ENCODE assay signal across 10 mouse cellular contexts in the genomic region with DNA sequence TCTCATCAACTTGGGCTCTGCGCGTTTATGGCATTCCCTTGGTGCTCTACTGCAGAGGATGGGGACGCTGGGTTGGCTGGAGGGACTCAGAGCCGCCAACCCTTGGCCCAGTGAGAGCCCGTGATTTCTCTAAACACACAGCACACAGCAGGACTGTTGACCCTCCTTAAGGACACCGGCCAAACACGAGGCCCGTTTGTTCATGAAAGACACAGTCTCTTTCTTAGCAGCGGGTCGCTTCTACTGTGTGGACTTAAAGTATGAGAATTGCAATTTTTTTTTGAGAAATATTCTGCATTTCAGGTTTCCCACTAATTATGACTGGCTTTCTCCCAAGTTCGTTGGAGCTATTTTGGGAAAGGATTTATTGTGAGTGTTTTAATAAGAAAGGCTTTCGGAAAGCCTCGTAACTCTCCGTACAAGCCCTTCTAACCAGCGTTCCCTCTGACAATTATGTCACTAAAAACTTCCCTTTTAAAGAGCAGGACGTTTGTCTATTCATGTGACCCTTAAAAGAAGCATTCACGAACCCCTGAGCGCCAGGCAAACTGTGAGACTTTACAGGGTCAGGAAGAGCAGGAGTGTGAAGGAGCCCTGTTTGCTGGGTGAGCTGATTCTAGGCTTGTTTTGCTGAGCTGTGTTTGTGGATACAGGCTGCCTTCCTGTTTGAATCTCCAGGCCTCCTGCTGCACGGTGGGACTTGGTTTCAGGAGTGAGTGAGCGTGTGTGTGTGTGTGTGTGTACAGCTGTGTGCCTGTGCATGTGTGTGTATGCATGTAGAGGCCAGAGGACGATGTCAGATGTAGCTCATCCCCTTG.
DNase-seq lines count a peak whose midpoint lies in the region; ATAC-seq and TF ChIP-seq lines count a peak whose summit lies in the region.
"Had no signal": no experiment of that assay in that cellular context is flagged by ENCODE, and none has a peak within 500 bp of the region (broad histone marks: within the 10 kb centered on the region; RNA-seq: fewer than 3 reads in every experiment).

No protein-coding gene starts in this region.

- H3K36me3 ChIP-seq in embryonic facial prominence, embryonic 14.5 days (ENCODE audit: control insufficient read depth, insufficient read depth, low read length): no peaks in the 10 kb centered on the region
- no peaks in the 10 kb centered on the region for H3K36me3 ChIP-seq in limb, embryonic 12.5 days

- H3K9me3 ChIP-seq in embryonic facial prominence, embryonic 14.5 days (ENCODE audit: control insufficient read depth, low read length): no peaks in the 10 kb centered on the region
- no peaks in the 10 kb centered on the region for H3K9me3 ChIP-seq in limb, embryonic 12.5 days

- H3K4me1 ChIP-seq in brown adipose tissue, adult 24 weeks (ENCODE audit: control insufficient read depth, insufficient read depth, insufficient read length, low read length): peaks cover 17% of the 10 kb centered on the region
- peaks cover 34% of the 10 kb centered on the region for H3K4me1 ChIP-seq in embryonic facial prominence, embryonic 14.5 days (ENCODE audit: control insufficient read depth, insufficient read depth, low read length)
- peaks cover 67% of the 10 kb centered on the region for H3K4me1 ChIP-seq in limb, embryonic 12.5 days (replicated peaks)

- H3K4me3 ChIP-seq in layer of hippocampus, adult 2 months: no peak overlapping the region; the same call in 1 of the 2 replicates
- H3K4me3 ChIP-seq in brown adipose tissue, adult 24 weeks (ENCODE audit: insufficient read depth, low read depth, low read length): no peak overlapping the region
- no peak overlapping the region for H3K4me3 ChIP-seq in embryonic facial prominence, embryonic 14.5 days (ENCODE audit: low read depth, low read length)
- no peak overlapping the region for H3K4me3 ChIP-seq in limb, embryonic 12.5 days (replicated peaks)

- peak overlapping the region; percentile 74 for H3K27ac ChIP-seq in layer of hippocampus, adult 2 months
- peak overlapping the region; percentile 75 for H3K27ac ChIP-seq in brown adipose tissue, adult 24 weeks (replicated peaks; ENCODE audit: low read depth, low read length)
- H3K27ac ChIP-seq in embryonic facial prominence, embryonic 14.5 days (replicated peaks; ENCODE audit: low read depth, low read length): peak overlapping the region; percentile 54
- peak overlapping the region; percentile 87 for H3K27ac ChIP-seq in limb, embryonic 12.5 days

- 0 out of 2 replicates have a peak overlapping the region, but pooled peaks have one; percentile 32 for H3K9ac ChIP-seq in embryonic facial prominence, embryonic 14.5 days (ENCODE audit: low read depth, low read length)
- H3K9ac ChIP-seq in limb, embryonic 12.5 days (replicated peaks): no peak overlapping the region

- H3K27me3 ChIP-seq in embryonic facial prominence, embryonic 14.5 days (replicated peaks; ENCODE audit: control insufficient read depth, insufficient read depth, low read length): no peaks in the 10 kb centered on the region
- H3K27me3 ChIP-seq in limb, embryonic 12.5 days: peaks cover 8% of the 10 kb centered on the region; the same call in 1 of the 2 replicates

- ATAC-seq in embryonic facial prominence, embryonic 14.5 days (ENCODE audit: low read depth): 0 out of 2 replicates have a peak, but pooled peaks have one; percentile 10
- ATAC-seq in limb, embryonic 12.5 days (ENCODE audit: insufficient number of reproducible peaks, insufficient read depth, low FRiP score, low TSS enrichment, low read depth): 0 out of 2 replicates have a peak, but pooled peaks have one; percentile 20

- no peak for DNase-seq in layer of hippocampus, adult 2 months (ENCODE audit: low spot score in 2 of 2)
- no peak for DNase-seq in layer of hippocampus, adult 9-10 months (ENCODE audit: low spot score)
- no peak for DNase-seq in embryonic facial prominence, embryonic 14.5 days (ENCODE audit: low spot score)
- no peak for DNase-seq in urinary bladder, postnatal 25 days (ENCODE audit: low spot score)
- no peak for DNase-seq in kidney, postnatal 4 days
- DNase-seq in liver: no peak
- DNase-seq: right cerebral cortex, postnatal 4 days had no signal

- TF ChIP-seq CTCF in layer of hippocampus, adult 2 months (conservative IDR thresholded peaks at IDR 0.05): no peak

- no peak overlapping the region for H3K4me2 ChIP-seq in embryonic facial prominence, embryonic 14.5 days (ENCODE audit: low read depth, low read length)
- H3K4me2 ChIP-seq in limb, embryonic 12.5 days: peak overlapping the region; percentile 23
- H3K4me2 ChIP-seq: heart, embryonic 11.5 days had no signal

- 43% methylated on average over 21 of the region's 21 CpGs for WGBS in embryonic facial prominence, embryonic 14.5 days
- WGBS in limb, embryonic 12.5 days: 46% methylated on average over 21 of the region's 21 CpGs
